Mouse (Mus musculus) layer of hippocampus, postnatal 25 days (tissue): ENCODE measurements around the gene Smg6. TPM values are rescaled to one million over a fixed set of nuclear protein-coding genes. Genes with fewer than 3 reads are reported as not detected.

Source experiments
- DNase-seq, 2 experiments: peaks; one replicate each; pipeline ENCODE4 v3.0.0; 2022; ENCODE audit warnings: mixed read lengths in 2 of 2, low spot score in 1 of 2; ENCODE audit errors: extremely low spot score in 1 of 2
- total RNA-seq, 2 experiments: library from RNA; stranded (reverse); gene quantifications; 2 replicates each; pipeline ENCODE4 v1.2.3; 2021

Gene Smg6
- total RNA-seq, result 10 to 100 TPM; 27.9 to 31.2 TPM

DNA sequence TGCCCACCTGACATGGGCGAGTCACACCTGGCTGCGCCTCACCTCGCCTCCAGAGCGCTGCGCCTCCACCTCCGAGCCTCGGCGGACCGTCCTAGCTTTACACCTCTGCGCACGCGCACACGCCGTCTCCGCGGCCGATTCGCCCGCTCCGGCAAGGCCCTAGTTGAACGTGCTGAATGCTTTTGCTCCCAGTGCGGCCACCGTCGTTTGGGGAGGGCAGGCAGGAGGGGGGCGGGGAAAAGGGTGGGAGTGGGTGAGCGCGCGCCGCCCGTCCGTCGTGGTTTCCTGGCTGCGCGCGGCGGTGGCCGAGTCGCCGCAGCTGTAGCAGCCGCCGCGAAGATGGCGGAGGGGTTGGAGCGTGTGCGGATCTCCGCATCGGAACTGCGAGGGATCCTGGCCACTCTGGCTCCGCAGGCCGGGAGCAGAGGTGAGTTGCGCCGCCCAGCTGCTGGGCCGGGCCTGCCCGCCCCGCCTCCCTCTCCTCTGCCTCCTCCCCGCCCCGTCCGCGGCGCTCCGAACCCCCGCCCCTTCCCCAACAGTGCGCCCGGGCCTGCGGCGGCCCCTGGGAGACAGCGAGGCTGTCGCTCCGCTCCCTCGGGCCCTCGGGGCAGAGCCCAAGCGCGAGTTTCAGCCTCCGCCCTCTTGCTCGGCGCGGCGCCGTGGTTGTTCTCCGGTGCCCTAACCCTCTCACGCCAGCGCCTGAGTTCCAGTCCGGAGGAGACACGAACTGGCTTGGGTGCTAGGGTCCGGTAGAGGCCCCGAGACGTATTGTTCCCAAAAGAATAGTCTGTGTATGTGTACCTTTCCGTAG, at the start of gene Smg6, which contains the start of gene Srr:
TSS of gene Smg6 (plus strand) at position 247 of the 811 bp plus-strand sequence.
TSS of gene Srr (minus strand) at position 372 of the 811 bp plus-strand sequence.
- DNase-seq, result peak; percentile 86 to 94

DNA sequence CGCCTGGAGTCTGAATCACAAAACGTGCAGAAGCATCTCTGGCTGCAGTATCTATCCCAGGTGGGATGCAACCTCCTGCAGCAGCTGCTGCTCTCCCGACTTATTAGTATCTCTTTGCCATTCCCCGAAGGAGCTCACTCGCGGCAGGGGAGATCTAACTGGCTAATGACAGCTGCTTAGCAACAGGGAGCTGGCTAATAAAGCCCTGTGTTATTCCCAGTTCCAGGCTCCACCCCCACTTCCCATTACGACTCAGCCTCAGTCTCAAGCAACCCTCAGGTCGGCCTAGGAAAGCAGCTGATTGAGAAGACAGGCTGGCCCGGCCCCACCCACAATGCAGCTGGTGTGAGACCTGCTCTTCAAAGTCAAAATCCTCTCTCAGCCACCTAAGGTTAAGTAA, 48.8 kb upstream of the Smg6 start:
- DNase-seq, result peak; percentile 52 to 54

GRCm38 (mm10) chr11:74880999-74881398, 44.6 kb upstream of the Smg6 start:
- no peak for DNase-seq

- peak in 1 of 2 experiments; percentile 45 for DNase-seq
Measured at GRCm38 (mm10) chr11:74881979-74882378, 43.6 kb upstream of the Smg6 start.

DNA sequence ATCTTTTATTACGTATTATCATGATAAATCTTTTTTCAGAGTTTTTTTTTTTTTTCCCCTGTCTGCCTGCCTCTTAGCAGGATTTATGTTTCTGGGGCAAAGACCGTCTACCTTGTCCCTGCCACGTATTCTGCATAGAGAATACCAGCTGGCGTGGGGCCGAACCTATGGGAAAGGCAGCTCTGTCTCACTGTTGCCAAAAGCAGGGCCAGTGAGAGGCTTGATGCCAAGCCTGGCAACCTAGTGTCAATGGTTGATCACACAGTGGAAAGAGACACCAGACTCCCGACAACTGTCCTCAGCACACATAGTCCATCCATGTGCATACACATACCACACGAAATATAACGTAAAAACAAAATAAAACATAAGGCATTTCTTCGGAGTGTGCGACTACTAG, 42.5 kb upstream of the Smg6 start:
- no peak for DNase-seq

- DNase-seq, result no peak
Measured at GRCm38 (mm10) chr11:74894619-74895018, 31.0 kb upstream of the Smg6 start.

GRCm38 (mm10) chr11:74895980-74896900, 29.4 kb upstream of the Smg6 start:
- DNase-seq, result peak; percentile 46 to 54

DNA sequence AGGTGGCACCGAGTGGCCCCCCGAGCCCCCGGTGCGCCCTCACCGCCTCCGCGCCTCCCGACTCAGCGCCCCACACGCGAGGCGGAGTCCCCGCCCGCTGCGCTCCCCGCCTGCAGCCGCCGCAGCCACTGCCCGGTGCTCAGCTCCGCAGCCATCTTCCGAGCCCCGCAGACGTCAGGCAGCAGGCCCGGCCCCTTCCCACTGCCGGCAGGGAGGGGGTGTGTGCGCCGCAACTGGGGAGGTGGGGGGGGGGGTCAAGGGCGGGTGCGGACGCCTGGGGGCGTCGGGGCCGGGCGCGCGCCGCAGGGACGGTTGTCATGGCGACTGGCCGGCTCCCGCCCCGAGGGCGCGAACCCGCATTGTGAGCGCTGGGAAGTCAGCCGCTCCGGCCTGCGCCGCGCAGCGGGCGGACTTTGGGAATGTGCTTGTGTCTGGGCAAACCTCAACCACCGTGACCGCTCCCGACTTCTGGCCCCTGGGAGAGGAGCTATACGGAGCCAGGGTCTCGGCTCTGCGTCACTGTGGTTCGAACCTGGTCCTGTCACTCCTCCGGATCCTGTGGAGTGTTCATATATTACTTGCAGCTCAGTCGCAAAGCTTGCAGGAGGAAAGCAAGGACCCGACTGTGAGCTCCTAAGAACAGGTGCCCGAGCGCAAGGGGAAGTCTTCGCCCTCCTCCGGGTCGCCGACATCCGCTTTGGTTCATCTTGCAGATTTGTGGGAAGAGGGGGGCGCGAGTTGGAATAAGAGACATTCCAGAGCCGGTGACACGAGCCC, 28.5 kb upstream of the Smg6 start, which contains the start of gene Sgsm2:
TSS of gene Sgsm2 (minus strand) at position 160 of the 777 bp plus-strand sequence.
- DNase-seq, result peak; percentile 56 to 59

DNA sequence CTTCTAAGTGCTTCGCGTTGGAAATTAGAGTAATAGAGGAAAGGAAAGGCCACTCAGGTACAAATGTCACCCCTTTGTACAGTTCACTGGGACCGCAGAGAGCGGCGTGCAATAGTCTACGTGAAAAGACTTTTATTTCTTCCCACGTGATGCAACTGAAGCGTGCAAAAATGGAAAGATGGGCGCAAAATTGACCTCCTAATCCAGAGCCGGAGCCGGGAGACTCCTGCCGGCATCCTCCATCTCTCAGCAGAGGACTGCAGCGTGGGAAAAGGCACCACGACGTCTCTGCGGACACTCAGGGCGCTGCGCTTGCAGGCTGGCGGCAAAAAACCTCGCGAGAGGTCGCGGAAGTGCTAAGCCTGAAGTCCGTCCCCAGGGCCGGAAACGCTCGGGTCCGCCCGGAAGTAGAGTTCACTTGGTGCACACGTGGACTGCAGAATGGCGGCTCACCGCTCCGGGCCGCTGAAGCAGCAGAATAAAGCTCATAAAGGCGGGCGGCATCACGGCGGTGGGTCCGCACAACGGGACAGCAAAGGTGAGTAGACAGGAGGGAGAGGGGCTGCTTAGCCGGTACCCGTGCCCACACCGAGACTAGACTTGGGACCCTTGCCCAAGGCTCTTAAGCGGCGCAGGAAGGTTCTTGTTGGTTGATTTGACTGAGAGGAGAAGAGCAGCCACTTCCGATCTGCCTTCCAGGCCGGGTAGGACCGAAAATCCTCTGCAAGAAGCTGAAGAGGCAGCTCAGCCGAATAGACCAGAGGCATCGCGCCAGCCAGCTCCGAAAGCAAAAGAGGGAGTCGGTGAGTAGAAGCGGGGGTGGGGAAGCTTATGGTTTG, 27.7 kb upstream of the Smg6 start, which contains the start of gene Tsr1:
TSS of gene Tsr1 (plus strand) at position 394 of the 839 bp plus-strand sequence.
- peak; percentile 71 to 79 for DNase-seq

DNA sequence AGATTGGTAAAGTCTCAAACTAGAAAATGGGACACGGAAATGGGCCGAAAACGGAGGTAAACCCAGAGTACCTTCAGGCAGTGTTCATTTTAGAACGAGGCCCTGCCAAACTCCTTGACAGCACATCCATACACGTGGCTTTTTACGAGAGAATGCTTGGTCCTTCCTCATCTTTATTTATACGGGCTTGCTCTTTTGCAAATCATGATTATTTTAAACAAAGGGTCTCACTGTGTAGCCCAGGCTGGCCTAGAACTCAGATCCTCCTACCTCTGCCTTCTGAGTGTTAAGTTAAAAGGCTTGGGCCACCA, 27.2 kb upstream of the Smg6 start:
- DNase-seq, result no peak

GRCm38 (mm10) chr11:74901555-74901954, 24.1 kb upstream of the Smg6 start:
- no peak for DNase-seq

DNA sequence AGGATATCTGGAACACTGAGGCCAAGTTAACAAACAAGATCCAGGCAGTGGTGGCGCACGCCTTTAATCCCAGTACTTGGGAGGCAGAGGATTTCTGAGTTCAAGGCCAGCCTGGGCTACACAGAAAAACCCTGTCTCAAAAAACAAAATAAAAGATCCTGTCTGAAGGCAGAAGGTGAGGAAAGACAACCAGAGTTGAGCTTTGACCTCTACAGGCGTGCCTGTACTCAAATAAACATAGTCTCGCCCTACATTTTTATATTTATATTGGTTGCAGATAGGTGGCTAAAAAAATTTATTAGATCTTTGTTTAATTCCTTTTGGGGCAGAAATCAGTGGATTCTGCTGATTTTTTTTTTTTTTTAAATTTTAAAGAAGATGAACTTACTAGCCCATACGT, 23.2 kb upstream of the Smg6 start:
- DNase-seq, result no peak

- no peak for DNase-seq
Measured at GRCm38 (mm10) chr11:74907850-74908249, 17.8 kb upstream of the Smg6 start.

GRCm38 (mm10) chr11:74908618-74909399, 16.8 kb upstream of the Smg6 start:
- no peak for DNase-seq

- no peak for DNase-seq
Measured at GRCm38 (mm10) chr11:74909978-74910377, 15.6 kb upstream of the Smg6 start.

DNA sequence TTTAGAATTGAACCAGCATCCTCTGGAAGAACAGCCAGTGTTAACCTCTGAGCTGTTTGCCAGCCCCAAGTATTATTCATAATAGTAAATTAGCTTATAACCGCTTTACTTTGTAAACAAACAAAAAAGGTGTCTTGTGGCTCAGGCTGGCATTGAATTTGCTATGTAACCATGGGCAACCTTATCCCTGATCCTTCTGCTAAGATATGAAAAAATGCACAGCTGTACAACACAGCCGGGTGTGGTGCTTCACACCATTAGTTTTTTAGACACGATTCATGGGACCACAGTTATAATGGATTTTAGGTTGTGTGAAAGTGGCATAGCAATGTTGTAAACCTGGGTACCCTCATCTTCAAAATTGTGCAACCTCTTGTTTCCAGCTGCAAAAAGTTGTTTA, 13.1 kb upstream of the Smg6 start:
- no peak for DNase-seq

GRCm38 (mm10) chr11:74919249-74919648, 6.4 kb upstream of the Smg6 start:
- no peak for DNase-seq

GRCm38 (mm10) chr11:74924149-74924548, 1.5 kb upstream of the Smg6 start:
- DNase-seq, result peak in 1 of 2 experiments; percentile 27
